Mouse (Mus musculus): Measurements from ENCODE around the gene Hs6st3. TPM values are rescaled to one million over a fixed set of nuclear protein-coding genes. Genes with fewer than 3 reads are reported as not detected.

Hs6st3 gene
- 2.2 and 3.2 TPM in 2 replicates for total RNA-seq (2021)
- long read RNA-seq = 0 reads

DNA sequence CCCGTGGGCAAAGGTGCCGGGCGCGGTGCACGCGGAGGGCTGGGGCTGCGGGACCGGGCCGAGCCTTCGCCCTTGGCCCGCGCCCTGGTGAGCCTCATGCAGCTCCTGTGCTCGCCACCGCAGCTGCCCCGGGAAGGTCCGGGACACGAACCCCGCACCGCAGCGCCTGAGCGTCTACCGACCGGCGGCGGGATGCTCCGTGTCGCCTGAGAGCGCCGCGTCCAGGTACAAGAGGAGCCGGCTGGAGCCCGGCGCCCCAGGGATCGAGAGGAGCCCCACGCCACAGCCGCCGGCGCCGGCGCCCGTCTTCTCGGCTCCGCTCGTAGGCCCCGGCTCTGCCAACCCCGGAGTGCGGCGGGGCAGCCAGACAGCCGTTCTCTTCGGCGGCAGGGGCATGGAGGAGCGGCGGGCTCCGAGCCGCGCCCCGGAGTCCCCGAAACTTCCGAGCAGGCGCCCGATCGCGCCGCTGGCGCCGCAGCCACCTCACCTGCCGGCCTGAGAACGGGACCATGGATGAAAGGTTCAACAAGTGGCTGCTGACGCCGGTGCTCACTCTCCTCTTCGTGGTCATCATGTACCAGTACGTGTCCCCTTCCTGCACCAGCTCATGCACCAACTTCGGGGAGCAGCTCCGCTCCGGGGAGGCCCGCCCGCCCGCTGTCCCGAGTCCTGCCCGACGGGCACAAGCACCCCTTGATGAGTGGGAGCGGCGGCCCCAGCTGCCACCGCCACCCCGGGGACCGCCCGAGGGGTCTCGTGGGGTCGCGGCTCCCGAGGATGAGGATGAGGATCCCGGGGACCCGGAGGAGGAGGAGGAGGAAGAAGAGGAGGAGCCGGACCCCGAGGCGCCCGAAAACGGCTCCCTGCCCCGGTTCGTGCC lies at the start of gene Hs6st3:
Gene Hs6st3 (plus strand): TSS at position 436 of the 880 bp plus-strand sequence.
- peak; percentile 42 for DNase-seq

DNA sequence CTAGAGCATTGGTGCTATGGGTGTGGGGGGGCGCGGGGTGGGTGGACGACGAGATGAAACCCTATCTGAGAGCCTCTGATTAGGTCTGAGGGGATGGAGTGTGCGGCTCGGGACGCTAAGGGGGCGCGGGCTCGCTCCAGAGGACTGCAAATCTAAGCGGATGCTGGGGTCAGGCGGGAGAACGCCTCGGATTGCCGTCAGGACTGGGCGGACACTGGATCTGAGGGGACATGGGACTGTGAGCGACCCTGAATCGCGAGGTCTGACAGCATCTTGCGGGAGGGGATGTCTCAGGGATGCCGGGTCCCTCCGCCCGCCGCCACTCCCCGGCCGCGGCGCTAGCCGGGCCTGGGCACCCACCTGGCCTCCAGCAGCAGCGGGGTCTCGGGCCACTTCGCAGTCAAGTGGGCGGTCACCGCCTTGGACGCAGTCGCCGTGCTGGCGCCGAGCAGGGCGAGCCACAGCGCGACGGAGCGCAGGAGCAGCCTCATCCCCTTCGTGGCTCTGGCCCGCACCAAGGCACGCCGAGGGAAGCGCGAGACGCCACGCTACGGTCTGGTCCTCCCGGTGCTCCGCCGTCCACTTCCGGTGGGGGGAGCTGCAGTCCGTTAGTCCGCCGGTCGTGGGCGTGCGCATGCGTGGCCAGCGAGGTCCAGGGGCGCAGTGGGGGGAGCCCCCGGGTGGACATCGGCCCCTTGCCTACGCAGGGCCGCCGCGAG lies 39.1 kb upstream of the Hs6st3 start, which contains the start of gene Uggt2:
Gene Uggt2 (minus strand): TSS at position 580 of the 719 bp plus-strand sequence.
- peak; percentile 90 for DNase-seq

DNA sequence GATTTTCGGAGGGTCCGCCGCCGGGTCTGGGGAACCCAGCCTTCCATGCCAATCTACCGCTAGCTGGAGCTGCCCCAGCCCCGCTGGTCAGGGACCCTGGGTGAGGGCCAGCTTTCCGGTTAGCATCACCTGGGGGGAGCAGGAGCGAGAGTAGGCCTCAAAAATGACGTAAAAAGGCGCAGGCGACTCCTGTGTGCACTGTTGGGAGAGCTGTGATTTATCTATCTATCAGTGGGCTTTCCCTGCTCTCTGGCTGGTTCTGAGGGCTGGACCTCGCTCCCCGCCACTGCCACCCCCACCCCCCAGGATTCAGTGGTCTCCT lies 38.6 kb upstream of the Hs6st3 start:
- no peak for DNase-seq

DNA sequence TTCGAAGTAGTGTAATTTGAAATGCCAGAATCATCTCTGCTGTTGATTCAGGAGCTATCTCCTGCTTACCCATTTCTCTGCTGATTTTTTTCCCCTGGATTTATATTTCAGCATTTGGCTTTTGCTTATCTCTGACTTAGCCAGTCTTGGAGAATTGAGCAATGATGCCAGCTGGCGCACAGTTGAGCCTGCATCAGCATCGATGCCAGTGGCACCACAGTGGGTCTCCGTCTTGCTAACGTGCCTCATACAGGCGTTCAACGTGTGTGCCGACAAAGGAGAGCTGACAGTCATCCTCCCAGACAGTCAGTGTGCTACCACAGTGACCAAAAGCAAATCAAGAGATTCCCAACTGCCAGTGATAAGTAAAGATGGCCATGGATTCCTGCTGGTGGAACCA lies 30.6 kb upstream of the Hs6st3 start:
- peak; percentile 12 for DNase-seq

DNA sequence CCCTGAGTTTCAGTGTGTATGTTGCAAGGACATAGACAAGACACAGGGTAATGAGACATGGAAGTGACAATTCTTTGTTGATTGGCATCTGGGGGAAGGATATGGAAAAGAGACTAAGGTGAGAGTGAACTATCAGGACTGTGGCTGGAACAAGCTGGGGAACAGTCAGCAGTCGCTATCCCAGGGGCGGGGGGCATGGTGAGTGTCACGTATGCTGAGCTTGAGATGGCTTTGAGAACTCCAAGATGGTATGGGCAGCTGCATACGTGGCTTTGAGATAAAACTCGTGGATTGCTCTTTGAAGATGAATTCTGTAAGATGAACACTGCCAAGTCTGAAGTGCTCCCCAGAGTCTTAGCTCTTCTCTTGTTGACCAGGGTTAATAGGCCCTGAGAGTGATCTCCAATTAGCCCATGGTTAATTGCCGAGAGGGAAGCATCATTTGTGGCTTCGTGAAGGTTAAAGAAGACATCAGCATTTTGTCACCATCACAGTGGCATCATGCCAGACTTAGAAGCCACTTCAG lies 29.3 kb upstream of the Hs6st3 start:
- DNase-seq = no peak

DNA sequence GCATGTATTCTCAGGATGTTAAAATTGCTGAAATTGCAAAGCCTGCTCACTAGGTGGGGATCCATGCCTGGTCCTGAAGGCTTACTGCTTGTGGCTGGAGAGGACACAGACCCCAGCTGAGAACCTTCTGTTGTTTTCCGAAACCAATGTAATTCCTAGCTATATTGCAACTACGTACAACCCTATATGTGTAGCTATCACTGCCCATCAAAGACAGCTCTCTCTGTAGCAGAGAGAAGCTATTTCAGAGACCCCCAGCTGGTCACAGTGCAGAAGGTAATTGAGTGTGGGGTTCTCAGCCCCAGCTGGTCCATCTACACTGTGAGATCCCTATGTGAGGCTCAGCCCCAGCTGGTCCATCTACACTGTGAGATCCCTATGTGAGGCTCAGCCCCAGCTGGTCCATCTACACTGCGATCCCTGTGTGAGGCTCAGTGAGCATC lies 28.3 kb upstream of the Hs6st3 start:
- no peak for DNase-seq

DNA sequence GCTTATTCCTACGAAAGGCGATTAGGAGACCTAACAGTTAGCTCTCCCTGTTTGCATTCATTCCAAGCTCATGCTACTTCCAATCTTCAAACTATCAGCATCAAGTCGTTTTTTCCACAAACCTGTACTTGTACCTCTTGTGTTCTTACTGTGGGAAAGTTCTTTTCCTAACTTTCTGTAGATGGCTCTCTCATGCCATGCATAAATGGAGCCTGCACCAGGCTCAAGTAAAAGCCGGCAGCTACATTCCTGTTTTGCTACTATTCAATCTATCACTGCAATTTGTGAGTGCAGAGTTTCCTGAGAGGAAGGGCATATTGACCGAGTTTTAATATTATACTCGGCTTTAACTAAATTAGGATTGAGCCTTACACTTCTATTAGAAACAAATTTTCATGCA lies 25.6 kb upstream of the Hs6st3 start:
- no peak for DNase-seq

DNA sequence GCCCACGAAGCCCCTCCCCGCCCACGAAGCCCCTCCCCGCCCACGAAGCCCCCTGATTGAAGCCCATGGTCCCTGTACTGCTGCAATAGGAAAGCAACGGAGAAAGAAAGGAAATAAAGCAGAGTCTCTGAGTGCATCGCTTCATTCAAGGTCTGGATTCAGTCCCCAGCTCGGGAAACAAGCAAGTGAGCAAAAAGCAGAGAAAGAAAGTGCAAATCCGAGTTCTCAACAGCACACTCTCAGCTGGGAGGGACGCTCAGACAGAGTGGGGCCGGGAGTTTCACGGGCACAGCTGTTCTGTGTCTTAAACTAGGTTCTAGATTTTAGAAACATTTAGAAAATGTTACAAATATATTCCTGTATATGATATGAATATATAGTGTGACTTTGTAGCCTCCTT lies 14.6 kb upstream of the Hs6st3 start:
- no peak for DNase-seq

DNA sequence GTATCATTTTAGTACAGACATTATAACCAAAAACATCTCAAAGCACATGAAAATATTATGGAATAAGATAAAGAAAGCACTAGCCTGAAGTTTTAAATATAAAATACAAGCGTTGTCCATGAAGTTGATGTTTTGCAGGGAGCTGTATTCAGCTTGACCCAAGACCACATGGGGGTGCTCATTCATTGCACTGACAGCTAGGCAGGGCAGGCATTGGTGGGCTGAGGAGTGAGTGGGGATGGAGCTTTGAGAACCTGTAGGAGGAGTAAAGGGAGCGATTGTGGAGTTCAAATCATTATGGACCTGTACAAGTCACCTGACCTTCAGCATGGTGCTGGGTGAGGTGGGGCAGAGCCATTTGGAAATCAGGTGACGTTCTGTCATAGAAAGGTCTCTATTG lies 14.1 kb upstream of the Hs6st3 start:
- peak; percentile 14 for DNase-seq

DNA sequence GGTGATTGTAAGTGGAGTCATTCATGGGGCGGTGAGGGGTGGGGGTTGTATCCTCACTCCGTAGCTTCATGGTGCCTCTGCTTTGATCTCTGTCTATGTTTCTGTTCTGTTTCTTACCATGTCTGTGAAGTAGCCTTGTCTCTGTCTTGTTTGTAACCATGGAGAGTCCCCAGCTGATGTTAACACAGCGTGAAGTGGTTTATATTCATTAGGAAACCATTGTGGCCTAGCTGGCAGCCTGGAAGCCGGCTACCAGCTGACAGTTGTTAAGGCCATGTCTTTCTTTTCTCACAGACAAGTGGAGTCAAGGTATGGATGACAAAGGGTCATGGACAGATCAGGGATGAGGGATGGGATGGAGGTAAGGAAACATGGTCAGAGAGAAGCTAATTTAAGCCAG lies 12.3 kb upstream of the Hs6st3 start:
- no peak for DNase-seq

DNA sequence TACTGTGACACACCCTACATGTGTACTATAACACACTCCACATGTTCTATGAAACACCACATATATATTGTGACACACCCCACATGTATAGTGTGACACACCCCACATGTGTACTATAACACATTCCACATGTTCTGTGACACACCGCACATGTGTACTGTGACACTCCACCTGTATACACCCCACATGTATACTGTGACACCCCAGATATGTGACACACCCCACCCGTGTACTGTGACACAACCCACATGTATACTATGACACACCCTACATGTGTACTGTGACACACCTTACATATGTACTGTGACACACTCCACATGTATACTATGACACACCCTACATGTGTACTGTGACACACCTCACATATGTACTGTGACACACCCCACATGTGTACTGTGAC lies 10.8 kb upstream of the Hs6st3 start:
- DNase-seq = no peak

DNA sequence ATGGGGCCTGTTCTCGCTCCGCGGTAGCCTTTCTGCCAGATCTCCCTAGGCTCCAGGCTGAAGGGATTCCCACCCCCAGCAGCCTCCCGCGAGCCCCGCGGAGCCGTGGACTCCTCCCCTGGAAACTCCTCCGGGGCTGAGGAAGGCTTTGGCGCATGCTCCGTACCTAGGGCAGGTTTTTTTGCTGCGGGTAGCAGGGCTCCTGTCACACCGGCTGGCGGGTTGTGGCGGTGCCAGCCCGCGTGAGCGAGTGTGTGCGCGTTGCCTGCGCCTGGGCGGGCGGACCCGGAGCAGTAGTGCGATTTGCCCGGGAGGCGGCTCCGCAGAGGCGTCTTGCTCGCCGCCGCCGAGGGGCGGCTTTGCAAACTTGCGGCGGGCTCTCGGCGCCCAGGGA lies 632 bp upstream of the Hs6st3 start:
- DNase-seq = peak; percentile 75

DNA sequence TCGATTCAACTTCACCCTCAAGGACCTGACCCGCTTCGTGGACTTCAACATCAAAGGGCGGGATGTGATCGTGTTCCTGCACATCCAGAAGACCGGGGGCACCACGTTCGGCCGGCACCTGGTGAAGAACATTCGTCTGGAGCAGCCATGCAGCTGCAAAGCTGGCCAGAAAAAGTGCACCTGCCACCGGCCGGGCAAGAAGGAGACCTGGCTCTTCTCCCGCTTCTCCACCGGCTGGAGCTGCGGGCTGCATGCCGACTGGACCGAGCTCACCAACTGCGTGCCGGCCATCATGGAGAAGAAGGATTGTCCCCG lies 602 bp downstream of the Hs6st3 start:
- peak; percentile 22 for DNase-seq

DNA sequence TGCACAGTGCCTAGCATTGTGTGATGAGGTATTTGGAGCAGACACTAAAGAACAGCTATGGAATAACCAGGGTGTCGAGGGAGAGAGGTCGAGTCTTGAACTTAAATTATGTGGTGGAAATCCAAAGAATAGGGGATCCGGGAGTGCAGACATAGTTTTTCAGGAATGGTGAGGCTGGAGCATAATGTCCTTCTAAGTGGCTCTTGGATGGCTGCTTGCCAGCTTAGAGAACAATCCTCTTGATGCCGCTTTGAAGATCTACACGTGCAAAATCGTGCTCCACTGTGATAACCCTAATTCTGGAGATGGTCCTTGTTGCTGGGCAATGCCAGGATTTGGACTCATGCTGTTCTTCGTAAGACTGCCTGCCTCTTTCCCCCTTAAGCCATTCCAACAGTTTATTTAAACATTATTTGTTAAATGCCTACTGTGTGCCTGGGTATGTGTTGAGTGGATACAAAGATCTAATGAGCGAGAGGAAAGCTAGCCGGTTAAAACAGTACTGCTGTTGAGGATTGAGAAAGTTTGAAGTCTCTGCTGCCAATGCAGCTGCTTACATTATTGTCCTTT lies 1.3 kb downstream of the Hs6st3 start:
- DNase-seq = no peak

DNA sequence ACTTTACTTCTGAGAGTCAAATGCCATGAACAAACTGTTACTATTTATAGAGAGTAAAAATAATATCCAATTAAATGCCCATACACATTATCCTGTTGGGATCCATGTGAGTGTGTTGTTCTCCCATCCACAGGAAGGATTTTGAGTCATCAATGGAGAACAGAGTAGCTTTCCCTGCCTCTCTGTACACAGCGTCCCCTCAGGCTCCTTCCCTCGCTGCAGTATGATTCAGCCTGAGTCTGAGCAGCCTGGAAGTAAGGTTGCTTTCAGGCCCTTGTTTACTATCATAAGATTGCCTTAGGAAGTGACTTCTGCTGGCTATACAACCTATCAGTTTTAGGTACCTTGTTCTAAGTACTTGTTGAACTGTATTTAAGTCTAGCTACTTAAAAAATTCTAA lies 14.9 kb downstream of the Hs6st3 start:
- DNase-seq = no peak

DNA sequence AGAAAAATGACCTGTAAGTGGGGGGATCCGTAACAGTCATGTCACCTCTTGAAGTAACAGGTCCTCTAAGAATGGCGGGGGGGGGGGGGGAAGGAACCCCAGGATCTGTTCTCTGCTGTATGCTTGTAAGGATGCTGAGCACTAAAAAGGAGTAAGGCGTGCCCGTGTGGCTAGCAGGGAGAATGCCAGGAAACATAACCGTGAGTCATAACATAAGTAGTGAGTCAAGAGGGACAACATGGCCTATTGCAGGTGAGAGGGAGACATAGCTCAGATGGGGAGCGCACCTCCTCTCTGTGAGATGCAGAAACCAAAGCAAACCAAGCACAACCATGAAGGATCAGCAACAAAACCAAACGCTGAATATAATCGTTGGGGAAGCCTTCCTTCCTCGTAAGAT lies 55.8 kb downstream of the Hs6st3 start:
- DNase-seq = no peak

DNA sequence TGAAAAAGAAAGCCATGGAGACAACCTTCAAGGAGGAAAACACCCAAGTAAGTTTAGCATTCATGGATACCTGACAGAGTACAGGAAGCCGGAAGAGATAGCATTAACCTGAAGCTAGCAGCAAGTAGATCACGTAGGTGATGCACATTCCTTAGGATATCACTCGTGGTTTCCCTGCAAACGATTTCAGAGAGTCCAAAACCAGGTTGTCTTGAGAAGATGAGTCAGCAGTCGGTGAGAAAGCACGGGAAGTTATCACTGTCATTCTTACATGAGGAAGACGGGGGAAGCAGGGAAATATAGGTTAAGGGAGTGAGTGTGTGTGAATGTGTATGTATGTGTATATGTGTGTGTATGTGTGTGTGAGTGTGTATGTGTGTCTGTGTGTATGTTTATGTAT lies 65.4 kb downstream of the Hs6st3 start:
- DNase-seq = no peak

DNA sequence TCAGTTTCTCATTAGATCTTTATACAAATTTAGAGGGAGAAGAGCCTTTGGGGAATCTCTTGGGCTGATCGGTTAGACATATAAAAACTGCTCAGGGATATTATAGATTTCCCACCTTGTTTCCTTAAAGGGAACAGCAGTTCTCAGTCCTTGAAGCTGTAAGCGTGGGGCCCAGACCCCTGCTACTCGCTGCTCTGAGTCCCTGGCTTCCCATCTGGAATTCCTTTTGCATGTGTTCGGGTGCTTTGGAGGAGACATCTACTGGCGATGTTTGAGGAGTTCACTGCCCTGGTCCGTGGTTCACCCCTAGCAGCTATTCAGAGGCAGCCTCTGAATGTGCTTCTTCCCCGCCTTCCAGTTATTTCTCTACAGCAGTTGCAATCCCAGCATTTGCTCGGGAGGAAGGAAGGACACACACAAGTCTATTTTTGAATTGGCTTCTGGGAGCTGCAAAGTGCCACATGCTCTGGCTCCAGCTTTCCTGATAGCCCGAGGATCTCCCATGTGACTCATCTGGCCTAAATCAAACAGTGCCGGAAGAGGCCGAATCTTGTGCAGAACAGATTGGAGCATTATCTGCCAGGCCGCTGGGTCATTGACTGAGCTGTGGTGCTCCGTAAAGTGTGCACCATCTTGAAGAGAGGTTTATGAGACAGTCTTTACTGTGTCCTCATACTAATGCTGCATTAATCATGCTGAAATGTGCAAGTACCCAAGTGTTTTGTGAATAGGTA lies 77.6 kb downstream of the Hs6st3 start:
- DNase-seq = no peak

DNA sequence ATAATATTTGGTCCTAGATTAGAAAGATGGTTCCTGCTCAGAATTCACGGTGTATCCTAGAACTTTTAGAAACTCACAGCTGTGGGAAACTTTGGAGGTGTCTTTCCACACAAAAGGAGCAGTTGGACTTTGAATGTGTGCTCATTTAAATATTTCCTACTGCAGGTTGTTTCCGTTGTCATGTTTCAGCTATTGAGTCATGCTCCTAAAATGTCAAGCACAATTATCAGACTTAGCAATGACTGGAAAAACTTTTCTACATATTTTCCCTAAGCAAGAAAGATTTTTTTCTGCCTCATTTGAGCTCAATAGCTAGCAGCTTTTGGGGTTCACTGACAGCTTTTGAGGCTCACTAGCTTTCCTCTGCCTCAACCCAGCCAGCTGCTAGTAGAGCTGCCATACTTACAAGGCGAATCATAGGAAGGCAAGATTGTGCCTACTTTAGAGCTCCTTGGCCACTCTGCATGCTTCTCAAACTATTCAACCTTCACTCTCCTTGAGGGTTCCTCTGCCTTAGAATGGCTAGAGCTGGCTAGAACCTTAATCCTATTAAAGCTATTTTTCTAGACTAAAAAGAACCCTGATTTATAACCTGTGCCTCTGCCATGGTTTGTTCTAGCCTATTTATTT lies 89.7 kb downstream of the Hs6st3 start:
- DNase-seq = no peak

DNA sequence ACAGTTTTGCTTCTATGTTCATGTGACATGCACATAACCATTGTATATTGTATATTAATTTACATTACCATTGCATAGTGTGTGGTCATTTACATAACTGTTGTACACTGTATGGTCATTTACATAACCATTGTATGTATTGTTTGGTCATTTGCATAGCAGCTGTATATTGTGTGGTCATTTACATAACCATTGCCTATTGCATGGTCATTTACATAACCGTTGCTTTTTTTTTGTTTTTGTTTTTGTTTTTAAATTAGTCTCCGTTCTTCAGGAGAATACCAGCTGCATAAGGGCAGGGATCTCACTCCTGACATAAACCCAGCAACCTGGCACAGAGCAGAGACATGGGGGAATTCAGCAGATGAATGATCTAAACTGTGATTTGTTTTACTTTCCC lies 95.5 kb downstream of the Hs6st3 start:
- DNase-seq = no peak

DNA sequence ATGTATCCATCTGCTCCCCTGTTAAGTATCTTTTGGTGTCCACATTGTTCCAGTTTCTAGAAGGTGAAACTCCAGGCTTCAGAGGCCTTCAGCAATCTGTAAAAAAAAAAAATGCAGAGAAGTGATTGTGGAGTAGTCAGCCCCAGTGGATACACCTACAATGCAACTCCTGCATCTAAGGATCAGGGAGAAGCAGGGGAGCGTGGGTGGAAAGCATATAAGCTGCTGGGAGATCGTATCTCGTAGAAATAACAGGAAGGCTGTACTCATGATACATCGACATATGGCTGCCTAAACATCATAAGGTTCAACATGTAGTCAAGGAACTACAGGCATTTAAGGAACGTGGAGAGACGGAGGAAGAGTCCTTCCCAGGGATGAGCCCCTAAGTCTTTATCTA lies 109.0 kb downstream of the Hs6st3 start:
- DNase-seq = no peak

DNA sequence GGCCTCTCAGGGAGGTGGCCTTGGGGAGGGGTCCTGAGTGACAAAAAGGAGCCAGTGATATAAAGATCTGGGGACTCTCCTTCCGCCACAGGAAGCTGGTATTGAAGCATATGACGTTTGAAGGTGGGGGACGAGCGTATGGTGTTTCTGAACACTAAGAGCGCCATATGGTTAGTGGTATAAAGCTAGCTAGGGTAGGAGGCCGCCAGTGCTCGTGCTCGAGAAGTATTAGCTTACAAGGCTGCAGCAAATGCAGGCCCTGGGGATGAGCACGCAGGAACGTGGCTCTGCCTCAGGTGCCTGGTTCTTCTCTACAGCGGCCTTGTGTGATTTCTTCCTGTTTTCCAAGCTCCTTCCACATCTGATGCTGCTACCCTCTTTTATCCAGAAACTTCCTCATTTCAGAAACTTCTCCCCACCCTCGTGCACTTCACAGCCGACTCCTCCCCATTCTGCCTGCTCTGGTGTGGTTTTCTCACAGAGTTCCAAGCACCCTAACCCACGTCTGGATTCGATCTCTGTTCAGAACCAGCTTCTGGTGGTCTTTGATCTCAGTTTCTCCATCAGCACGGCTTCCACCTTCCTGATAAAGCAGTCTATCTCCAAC lies 110.0 kb downstream of the Hs6st3 start:
- no peak for DNase-seq
